9 mouse cellular contexts compared by ENCODE assay signal in the genomic region with DNA sequence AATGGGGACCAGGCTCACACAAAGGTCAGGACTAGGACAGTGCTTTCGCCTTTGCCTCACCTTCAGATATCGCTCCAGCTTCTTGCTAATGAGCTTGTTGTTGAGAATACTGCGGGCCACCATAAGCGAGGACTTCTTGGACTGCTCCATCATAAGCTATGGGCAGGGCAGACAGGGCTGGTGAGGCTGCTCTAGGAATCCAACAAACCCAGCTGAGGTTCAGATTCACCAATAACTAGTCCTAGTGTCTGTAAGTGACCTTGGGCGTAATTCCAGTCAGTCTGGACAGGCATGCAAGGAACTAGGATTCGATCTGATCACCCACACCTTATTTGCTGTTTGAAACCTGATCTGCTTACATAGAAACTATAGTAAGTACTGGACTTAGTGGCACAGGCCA. TPM values are rescaled to one million over a fixed set of nuclear protein-coding genes. Genes with fewer than 3 reads are reported as not detected.
A peak's percentile ranks its signal among the peaks of the same experiment; 100 is the strongest.
DNase-seq lines count a peak whose midpoint lies in the region; ATAC-seq and TF ChIP-seq lines count a peak whose summit lies in the region.
"Had no signal": no experiment of that assay in that cellular context is flagged by ENCODE, and none has a peak within 500 bp of the region (broad histone marks: within the 10 kb centered on the region; RNA-seq: fewer than 3 reads in every experiment).

No protein-coding gene starts in this region.

- TF ChIP-seq EP300 in ES-Bruce4 (IDR thresholded peaks at IDR 0.05; ENCODE audit: insufficient read depth, low read depth, low read length) = no peak

- ATAC-seq in erythroblast, adult 5-6 weeks (replicated peaks; ENCODE audit: low FRiP score, poor library complexity, severe bottlenecking) = no peak; the same call in 1 of the 2 replicates
- no peak for ATAC-seq in forebrain, embryonic 12.5 days (ENCODE audit: low FRiP score)
- no peak for ATAC-seq in limb, embryonic 12.5 days (ENCODE audit: insufficient number of reproducible peaks, insufficient read depth, low FRiP score, low TSS enrichment, low read depth)
- no peak for ATAC-seq in stomach, embryonic 14.5 days (ENCODE audit: insufficient number of reproducible peaks, insufficient read depth, low FRiP score, low read depth)
- no peak for ATAC-seq in megakaryocyte progenitor cell, adult 5-6 weeks (replicated peaks; ENCODE audit: poor library complexity)

- H3K9me3 ChIP-seq in erythroblast, embryonic 14.5 days (ENCODE audit: control insufficient read depth, low read length) = no peaks in the 10 kb centered on the region
- no peaks in the 10 kb centered on the region for H3K9me3 ChIP-seq in ES-Bruce4 (replicated peaks; ENCODE audit: control insufficient read depth, insufficient read depth, low read length, poor library complexity, severe bottlenecking)
- no peaks in the 10 kb centered on the region for H3K9me3 ChIP-seq in forebrain, embryonic 12.5 days
- no peaks in the 10 kb centered on the region for H3K9me3 ChIP-seq in limb, embryonic 12.5 days
- no peaks in the 10 kb centered on the region for H3K9me3 ChIP-seq in stomach, embryonic 14.5 days (ENCODE audit: control insufficient read depth, low read depth, low read length)

- H3K4me2 ChIP-seq in forebrain, embryonic 12.5 days = peak overlapping the region; percentile 94
- peak overlapping the region; percentile 75 for H3K4me2 ChIP-seq in limb, embryonic 12.5 days
- peak overlapping the region; percentile 66 for H3K4me2 ChIP-seq in stomach, embryonic 14.5 days (replicated peaks; ENCODE audit: low read depth, low read length)

- no peak for DNase-seq in thymus, postnatal 36 days

- TF ChIP-seq POLR2A in ES-Bruce4 (IDR thresholded peaks at IDR 0.05; ENCODE audit: insufficient read depth, low read length) = no peak

- WGBS in forebrain, embryonic 12.5 days = 26% methylated on average over 6 of the region's 6 CpGs
- WGBS in limb, embryonic 12.5 days = 13% methylated on average over 6 of the region's 6 CpGs
- 15% methylated on average over 6 of the region's 6 CpGs for WGBS in stomach, embryonic 14.5 days

- peaks cover 38% of the 10 kb centered on the region for H3K4me1 ChIP-seq in erythroblast, embryonic 14.5 days (ENCODE audit: control insufficient read depth)
- H3K4me1 ChIP-seq in ES-Bruce4 (ENCODE audit: control insufficient read depth, insufficient read depth, low read length) = no peaks in the 10 kb centered on the region
- H3K4me1 ChIP-seq in forebrain, embryonic 12.5 days = peaks cover 28% of the 10 kb centered on the region
- H3K4me1 ChIP-seq in limb, embryonic 12.5 days (replicated peaks) = peaks cover 21% of the 10 kb centered on the region
- H3K4me1 ChIP-seq in stomach, embryonic 14.5 days (ENCODE audit: control insufficient read depth, insufficient read depth, low read length) = peaks cover 18% of the 10 kb centered on the region; the same call in 1 of the 2 replicates

- H3K27ac ChIP-seq in ES-Bruce4 (ENCODE audit: insufficient read depth, low read length) = peak overlapping the region; percentile 70
- H3K27ac ChIP-seq in forebrain, embryonic 12.5 days = peak overlapping the region; percentile 93
- peak overlapping the region; percentile 92 for H3K27ac ChIP-seq in limb, embryonic 12.5 days
- H3K27ac ChIP-seq in stomach, embryonic 14.5 days (ENCODE audit: low read length) = peak overlapping the region; percentile 86

- no peaks in the 10 kb centered on the region for H3K27me3 ChIP-seq in erythroblast, embryonic 14.5 days (ENCODE audit: control insufficient read depth)
- no peaks in the 10 kb centered on the region for H3K27me3 ChIP-seq in ES-Bruce4 (ENCODE audit: control insufficient read depth, insufficient read depth, low read length, poor library complexity, severe bottlenecking)
- H3K27me3 ChIP-seq in forebrain, embryonic 12.5 days = no peaks in the 10 kb centered on the region
- no peaks in the 10 kb centered on the region for H3K27me3 ChIP-seq in limb, embryonic 12.5 days
- H3K27me3 ChIP-seq in stomach, embryonic 14.5 days (ENCODE audit: control insufficient read depth, insufficient read depth, low read length) = no peaks in the 10 kb centered on the region
- H3K27me3 ChIP-seq: Patski had no signal

- peak overlapping the region; percentile 99 for H3K4me3 ChIP-seq in erythroblast, embryonic 14.5 days (replicated peaks)
- H3K4me3 ChIP-seq in ES-Bruce4 (ENCODE audit: low read depth, low read length) = peak overlapping the region; percentile 66
- peak overlapping the region; percentile 96 for H3K4me3 ChIP-seq in forebrain, embryonic 12.5 days (replicated peaks)
- H3K4me3 ChIP-seq in limb, embryonic 12.5 days (replicated peaks) = peak overlapping the region; percentile 83
- H3K4me3 ChIP-seq in stomach, embryonic 14.5 days (ENCODE audit: low read depth, low read length) = peak overlapping the region; percentile 69

- TF ChIP-seq CTCF in ES-Bruce4 (IDR thresholded peaks at IDR 0.05; ENCODE audit: low read depth, low read length) = no peak

- H3K9ac ChIP-seq in ES-Bruce4 (ENCODE audit: low read depth, poor library complexity, severe bottlenecking) = peak overlapping the region; percentile 53
- H3K9ac ChIP-seq in forebrain, embryonic 12.5 days = peak overlapping the region; percentile 81
- H3K9ac ChIP-seq in limb, embryonic 12.5 days (replicated peaks) = peak overlapping the region; percentile 69
- H3K9ac ChIP-seq in stomach, embryonic 14.5 days (replicated peaks; ENCODE audit: low read depth, low read length) = peak overlapping the region; percentile 76

- H3K36me3 ChIP-seq in erythroblast, embryonic 14.5 days (ENCODE audit: control insufficient read depth) = peaks cover 64% of the 10 kb centered on the region
- peaks cover 18% of the 10 kb centered on the region for H3K36me3 ChIP-seq in ES-Bruce4 (ENCODE audit: control insufficient read depth, insufficient read depth, low read length, poor library complexity, severe bottlenecking)
- peaks cover 43% of the 10 kb centered on the region for H3K36me3 ChIP-seq in forebrain, embryonic 12.5 days (replicated peaks)
- H3K36me3 ChIP-seq in limb, embryonic 12.5 days = peaks cover 46% of the 10 kb centered on the region
- H3K36me3 ChIP-seq in stomach, embryonic 14.5 days (ENCODE audit: control insufficient read depth, insufficient read depth, low read length) = peaks cover 23% of the 10 kb centered on the region

RNA-seq across cellular contexts. Expression of a gene that starts 0.8 kb away (rescaled TPM):
- polyA plus RNA-seq in erythroblast, embryonic 14.5 days (2012) = 11.5 and 13.2 TPM in 2 replicates
- total RNA-seq in erythroblast, adult 5-6 weeks (2015; ENCODE audit: low replicate concordance) = 13.1 and 25.3 TPM in 2 replicates
- 31.6 and 51.6 TPM in 2 replicates for total RNA-seq in erythroblast, adult 5-6 weeks (2017; ENCODE audit: low replicate concordance)
- 135 and 154 TPM in 2 replicates for polyA plus RNA-seq in ES-Bruce4 (2011; ENCODE audit: insufficient read depth, insufficient read length, low read depth, missing spikeins)
- polyA plus RNA-seq in forebrain, embryonic 12.5 days (2016; fragmentation: Nextera tagmentation; extraction: Ambion mirVana) = 143 and 145 TPM in 2 replicates
- polyA plus RNA-seq in limb, embryonic 12.5 days (2016; fragmentation: Nextera tagmentation; extraction: Ambion mirVana) = 151 and 153 TPM in 2 replicates
- polyA plus RNA-seq in stomach, embryonic 14.5 days (2014; fragmentation: Nextera tagmentation; extraction: Ambion mirVana) = 56.5 and 62.3 TPM in 2 replicates
- 64.1 and 76.7 TPM in 2 replicates for total RNA-seq in megakaryocyte progenitor cell, adult 5-6 weeks (2015)
- total RNA-seq in megakaryocyte progenitor cell, adult 5-6 weeks (2017) = 116 and 161 TPM in 2 replicates

RNA-seq across cellular contexts. Expression of a gene that starts 28.6 kb away (rescaled TPM):
- 23.1 and 23.2 TPM in 2 replicates for polyA plus RNA-seq in erythroblast, embryonic 14.5 days (2012)
- 64.6 and 80.7 TPM in 2 replicates for total RNA-seq in erythroblast, adult 5-6 weeks (2015; ENCODE audit: low replicate concordance)
- 104 and 150 TPM in 2 replicates for total RNA-seq in erythroblast, adult 5-6 weeks (2017; ENCODE audit: low replicate concordance)
- 67.7 and 78.8 TPM in 2 replicates for polyA plus RNA-seq in ES-Bruce4 (2011; ENCODE audit: insufficient read depth, insufficient read length, low read depth, missing spikeins)
- 110 TPM in 2 replicates for polyA plus RNA-seq in forebrain, embryonic 12.5 days (2016; fragmentation: Nextera tagmentation; extraction: Ambion mirVana)
- 112 and 120 TPM in 2 replicates for polyA plus RNA-seq in limb, embryonic 12.5 days (2016; fragmentation: Nextera tagmentation; extraction: Ambion mirVana)
- polyA plus RNA-seq in stomach, embryonic 14.5 days (2014; fragmentation: Nextera tagmentation; extraction: Ambion mirVana) = 84.3 and 88.6 TPM in 2 replicates
- 50.1 and 53.2 TPM in 2 replicates for total RNA-seq in megakaryocyte progenitor cell, adult 5-6 weeks (2015)
- 55.8 and 59.4 TPM in 2 replicates for total RNA-seq in megakaryocyte progenitor cell, adult 5-6 weeks (2017)

RNA-seq across cellular contexts. Expression of a gene that starts 37.3 kb away (rescaled TPM):
- 26.1 and 31.0 TPM in 2 replicates for polyA plus RNA-seq in erythroblast, embryonic 14.5 days (2012)
- 110 and 125 TPM in 2 replicates for total RNA-seq in erythroblast, adult 5-6 weeks (2015; ENCODE audit: low replicate concordance)
- 106 TPM in 2 replicates for total RNA-seq in erythroblast, adult 5-6 weeks (2017; ENCODE audit: low replicate concordance)
- 190 and 191 TPM in 2 replicates for polyA plus RNA-seq in ES-Bruce4 (2011; ENCODE audit: insufficient read depth, insufficient read length, low read depth, missing spikeins)
- polyA plus RNA-seq in forebrain, embryonic 12.5 days (2016; fragmentation: Nextera tagmentation; extraction: Ambion mirVana) = 103 and 112 TPM in 2 replicates
- polyA plus RNA-seq in limb, embryonic 12.5 days (2016; fragmentation: Nextera tagmentation; extraction: Ambion mirVana) = 98.2 and 119 TPM in 2 replicates
- 98.5 and 103 TPM in 2 replicates for polyA plus RNA-seq in stomach, embryonic 14.5 days (2014; fragmentation: Nextera tagmentation; extraction: Ambion mirVana)
- 99.3 and 115 TPM in 2 replicates for total RNA-seq in megakaryocyte progenitor cell, adult 5-6 weeks (2015)
- 10.5 and 16.2 TPM in 2 replicates for total RNA-seq in megakaryocyte progenitor cell, adult 5-6 weeks (2017)
